Mouse (Mus musculus): Measurements from ENCODE around the gene Apoa1. TPM values are rescaled to one million over a fixed set of nuclear protein-coding genes. Genes with fewer than 3 reads are reported as not detected.

Apoa1 gene
- polyA plus RNA-seq, 1 experiment from 2014 or later: 4.2 TPM

GRCm38 (mm10) chr9:46272070-46272469 is 43.7 kb downstream of the Apoa1 start:
- Histone ChIP-seq H3K4me3 (peak overlapping the region; percentile 74), H3K9ac (no peak overlapping the region), H3K9me3 (no peaks in the 10 kb centered on the region), H3K4me2 (0 out of 2 replicates have a peak overlapping the region, but pooled peaks have one; percentile 91), H3K27ac (no peak overlapping the region), H3K4me1 (peaks cover 13% of the 10 kb centered on the region), H3K27me3 (replicated peaks) (peaks cover 21% of the 10 kb centered on the region), H3K36me3 (replicated peaks) (peaks cover 10% of the 10 kb centered on the region)
- 83% methylated on average over 9 of the region's 9 CpGs for WGBS
- no peak for ATAC-seq (replicated peaks)

GRCm38 (mm10) chr9:46272677-46273454 is 44.5 kb downstream of the Apoa1 start, which contains the start of gene Zpr1:
Zpr1 (plus strand) TSS chr9:46273064.
- Histone ChIP-seq H3K4me1 (peaks cover 13% of the 10 kb centered on the region), H3K9ac (peak within 1 kb of the TSS; percentile 63), H3K4me2 (peak within 1 kb of the TSS; percentile 91), H3K4me3 (peak within 1 kb of the TSS; percentile 74), H3K27me3 (replicated peaks) (peaks cover 21% of the 10 kb centered on the region), H3K9me3 (no peaks in the 10 kb centered on the region), H3K36me3 (replicated peaks) (peaks cover 18% of the 10 kb centered on the region), H3K27ac (peak within 1 kb of the TSS; percentile 65)
- 5% methylated on average over 45 of the region's 45 CpGs for WGBS
- peak; percentile 97 for ATAC-seq (replicated peaks)

GRCm38 (mm10) chr9:46274494-46274893 is 46.1 kb downstream of the Apoa1 start:
- no peak overlapping the region for H3K4me2 ChIP-seq
- ATAC-seq (replicated peaks): no peak
- H3K27me3 ChIP-seq (replicated peaks): peaks cover 15% of the 10 kb centered on the region
- H3K9me3 ChIP-seq: no peaks in the 10 kb centered on the region
- WGBS: 91% methylated on average over 9 of the region's 9 CpGs
- H3K36me3 ChIP-seq (replicated peaks): peaks cover 26% of the 10 kb centered on the region
- H3K27ac ChIP-seq: no peak overlapping the region
- peaks cover 13% of the 10 kb centered on the region for H3K4me1 ChIP-seq
- H3K9ac ChIP-seq: no peak overlapping the region
- H3K4me3 ChIP-seq: no peak overlapping the region

Other genes with a start within 250 kb of the Apoa1 start
- 269 and 290 TPM in 2 replicates for gene Pafah1b2, start 215.9 kb upstream of the Apoa1 start, polyA plus RNA-seq (2015; fragmentation: Nextera tagmentation; extraction: Ambion mirVana)
- 13.6 and 14.5 TPM in 2 replicates for gene Sik3, start 215.8 kb upstream of the Apoa1 start, polyA plus RNA-seq (2015; fragmentation: Nextera tagmentation; extraction: Ambion mirVana)
- not detected in 2 replicates for gene Apoc3, start 7.1 kb downstream of the Apoa1 start, polyA plus RNA-seq (2015; fragmentation: Nextera tagmentation; extraction: Ambion mirVana)
- 1.0 TPM in 1 of 2 replicates, not detected in the other for gene Apoa4, start 12.1 kb downstream of the Apoa1 start, polyA plus RNA-seq (2015; fragmentation: Nextera tagmentation; extraction: Ambion mirVana)
- gene Apoa5, start 40.1 kb downstream of the Apoa1 start, polyA plus RNA-seq (2015; fragmentation: Nextera tagmentation; extraction: Ambion mirVana): not detected in 2 replicates
- 60.1 and 64.0 TPM in 2 replicates for gene Zpr1, start 44.5 kb downstream of the Apoa1 start, polyA plus RNA-seq (2015; fragmentation: Nextera tagmentation; extraction: Ambion mirVana)
- gene Bud13, start 54.4 kb downstream of the Apoa1 start, polyA plus RNA-seq (2015; fragmentation: Nextera tagmentation; extraction: Ambion mirVana): 17.9 and 18.3 TPM in 2 replicates
- not detected in 2 replicates for gene 4931429L15Rik, start 91.4 kb downstream of the Apoa1 start, polyA plus RNA-seq (2015; fragmentation: Nextera tagmentation; extraction: Ambion mirVana)

Measured in midbrain, embryonic 15.5 days (tissue).